Mouse (Mus musculus) mesoderm, embryonic 11.5 days (tissue): ENCODE measurements around the gene Ppp1r15a.

Experiments used
- DNase-seq: peaks from one replicate; pipeline ENCODE4 v3.0.0-alpha.2; 2012; ENCODE audit warnings: low read depth, low spot score

Ppp1r15a gene

GRCm38 (mm10) chr7:45525809-45526473, at the start of gene Ppp1r15a, which contains the start of gene Plekha4:
Gene Ppp1r15a (minus strand): TSS chr7:45526268.
Gene Plekha4 (plus strand): TSS chr7:45526330.
- DNase-seq: peak; percentile 97

GRCm38 (mm10) chr7:45574472-45575379, 48.7 kb upstream of the Ppp1r15a start:
- no peak for DNase-seq

- no peak for DNase-seq
These were observed 47.9 kb upstream of the Ppp1r15a start for GRCm38 (mm10) chr7:45573954-45574353.

GRCm38 (mm10) chr7:45571966-45572365, 45.9 kb upstream of the Ppp1r15a start:
- DNase-seq: no peak

- peak; percentile 71 for DNase-seq
These were observed 44.2 kb upstream of the Ppp1r15a start, which contains the start of gene Bcat2 for GRCm38 (mm10) chr7:45570103-45570741. Gene Bcat2 (plus strand): TSS chr7:45570153.

- no peak for DNase-seq
These were observed 42.8 kb upstream of the Ppp1r15a start for GRCm38 (mm10) chr7:45568601-45569473.

- peak; percentile 91 for DNase-seq
These were observed 41.9 kb upstream of the Ppp1r15a start for GRCm38 (mm10) chr7:45567780-45568516.

- DNase-seq: no peak
These were observed 41.2 kb upstream of the Ppp1r15a start for GRCm38 (mm10) chr7:45567112-45567779.

- DNase-seq: no peak
These were observed 39.4 kb upstream of the Ppp1r15a start for GRCm38 (mm10) chr7:45565446-45565845.

- DNase-seq: no peak
These were observed 38.7 kb upstream of the Ppp1r15a start for GRCm38 (mm10) chr7:45564811-45565210.

GRCm38 (mm10) chr7:45561624-45562520, 35.8 kb upstream of the Ppp1r15a start:
- DNase-seq: no peak

- DNase-seq: peak; percentile 76
These were observed 35.0 kb upstream of the Ppp1r15a start for GRCm38 (mm10) chr7:45560843-45561623.

- DNase-seq: no peak
These were observed 34.2 kb upstream of the Ppp1r15a start for GRCm38 (mm10) chr7:45560241-45560640.

- DNase-seq: no peak
These were observed 32.8 kb upstream of the Ppp1r15a start for GRCm38 (mm10) chr7:45558907-45559306.

GRCm38 (mm10) chr7:45555787-45556186, 29.7 kb upstream of the Ppp1r15a start:
- DNase-seq: peak; percentile 74

- DNase-seq: no peak
These were observed 28.7 kb upstream of the Ppp1r15a start, which contains the start of gene Hsd17b14 for GRCm38 (mm10) chr7:45554744-45555143. Gene Hsd17b14 (plus strand): TSS chr7:45554893.

GRCm38 (mm10) chr7:45553990-45554389, 27.9 kb upstream of the Ppp1r15a start:
- DNase-seq: no peak

- DNase-seq: no peak
These were observed 27.5 kb upstream of the Ppp1r15a start for GRCm38 (mm10) chr7:45553519-45553918.
